Mouse (Mus musculus) right cerebral cortex, postnatal 10 days (tissue): ENCODE data around the gene Ppdpf.
"Not testable (repeated sequence)": the region's sequence is repeated elsewhere in the genome, so short reads cannot be mapped to it uniquely, and the experiment has no call there.

ENCODE experiments used
- DNase-seq, 2 experiments: peaks; one replicate each; pipeline ENCODE4 v3.0.0; 2021; ENCODE audit warnings: low spot score in 2 of 2

Gene Ppdpf

DNA sequence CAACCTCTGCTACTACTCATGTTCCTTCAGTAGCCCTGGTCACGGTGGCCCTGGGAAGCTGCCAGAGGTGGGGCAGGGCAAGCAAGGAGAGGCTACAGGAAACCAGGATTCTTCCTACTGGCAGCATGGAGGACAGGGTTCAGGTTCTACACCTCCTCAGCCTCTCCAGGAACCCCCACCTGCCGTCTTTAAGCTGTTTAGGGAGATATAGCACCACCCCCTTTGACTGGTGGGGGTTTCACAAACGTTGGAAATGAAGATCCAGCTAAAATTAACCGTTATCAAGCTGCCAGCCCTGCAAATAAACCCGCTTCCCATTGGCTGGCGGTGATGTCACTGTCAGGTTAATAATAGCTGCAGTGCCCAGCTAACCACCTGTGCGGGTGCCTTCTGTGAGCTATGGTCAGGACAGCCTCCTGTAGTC lies 27.9 kb upstream of the Ppdpf start:
- DNase-seq, result peak; percentile 88 to 95

GRCm38 (mm10) chr2:181159771-181160170 lies 27.3 kb upstream of the Ppdpf start:
- peak; percentile 86 to 92 for DNase-seq

- peak; percentile 25 to 47 for DNase-seq
These were observed 26.2 kb upstream of the Ppdpf start for GRCm38 (mm10) chr2:181160821-181161220.

DNA sequence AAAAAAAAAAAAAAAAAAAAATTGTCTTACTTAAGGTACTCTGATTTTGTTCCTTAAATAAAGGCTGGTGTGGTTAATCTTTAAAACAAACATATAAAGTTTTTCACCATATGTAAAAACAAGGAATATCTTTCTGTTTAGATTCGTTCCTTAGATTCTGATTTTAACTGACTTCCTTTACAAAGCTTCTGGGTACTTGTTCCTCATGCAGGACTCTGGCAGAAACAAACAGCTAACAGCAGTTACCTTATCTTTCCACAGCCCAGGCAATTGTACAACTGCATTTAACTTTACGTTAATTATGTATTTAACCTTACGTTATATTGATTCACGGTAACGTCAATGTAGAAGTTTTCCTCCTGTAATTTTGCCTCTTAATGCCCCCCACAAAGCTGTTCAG lies 20.6 kb upstream of the Ppdpf start:
- no peak for DNase-seq

DNA sequence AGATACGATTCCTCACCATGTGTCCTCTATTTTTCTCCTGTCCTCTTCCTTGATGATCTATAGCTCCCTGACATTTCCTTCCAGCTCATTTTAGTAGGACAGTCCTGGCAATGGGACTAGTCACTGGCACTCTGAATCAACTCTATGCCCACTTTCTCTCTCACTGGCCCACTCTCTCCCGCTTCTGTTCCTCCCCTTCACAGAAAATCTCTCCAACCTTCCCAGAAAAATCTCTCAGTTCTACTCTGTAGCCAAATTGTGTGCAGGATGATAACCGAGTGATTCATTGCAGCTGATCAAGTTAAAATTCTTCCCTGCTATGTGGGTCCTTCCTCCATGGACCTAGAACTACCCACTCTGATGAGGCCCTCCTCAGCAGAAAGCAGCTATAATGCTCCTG lies 12.4 kb upstream of the Ppdpf start:
- no peak for DNase-seq

DNA sequence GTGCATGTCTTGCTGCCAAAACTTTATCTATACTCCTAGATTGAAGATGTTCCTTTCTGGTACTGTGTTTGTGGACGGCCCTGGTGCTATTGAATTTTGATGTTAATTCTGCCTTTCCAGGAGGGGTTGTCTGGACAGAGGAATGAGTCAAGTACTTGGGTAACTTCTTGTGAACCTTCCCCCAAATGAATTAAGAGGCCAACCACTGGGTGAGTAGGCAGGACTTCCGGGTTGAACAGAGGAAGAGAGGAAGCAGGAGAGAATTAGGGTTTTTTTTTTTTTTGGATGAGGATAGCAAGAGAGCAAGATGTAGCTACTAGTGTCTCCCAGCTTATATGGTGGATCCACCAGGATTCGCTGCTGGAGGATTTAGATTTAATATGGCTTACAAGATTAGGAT lies 9.0 kb upstream of the Ppdpf start:
- DNase-seq, result no peak

DNA sequence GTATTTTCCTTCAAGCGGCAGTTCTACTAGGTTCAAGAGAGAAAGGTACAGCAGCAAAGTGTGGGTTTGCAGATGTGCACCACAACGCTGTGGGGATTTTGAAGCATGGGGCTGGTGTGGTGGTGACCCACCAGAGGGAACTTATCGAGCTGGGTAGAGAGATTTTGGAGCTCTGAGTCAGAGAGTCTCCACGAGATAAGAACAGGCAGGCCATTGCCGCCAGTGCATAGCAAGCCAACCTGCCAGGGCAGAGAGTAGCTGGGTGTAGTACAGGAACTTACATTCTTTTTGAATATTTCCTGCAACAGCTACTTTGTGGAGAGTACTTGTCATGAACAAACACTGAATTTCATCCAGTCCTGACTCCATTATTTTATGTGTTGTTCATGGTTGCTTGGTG lies 8.6 kb upstream of the Ppdpf start:
- no peak for DNase-seq

DNA sequence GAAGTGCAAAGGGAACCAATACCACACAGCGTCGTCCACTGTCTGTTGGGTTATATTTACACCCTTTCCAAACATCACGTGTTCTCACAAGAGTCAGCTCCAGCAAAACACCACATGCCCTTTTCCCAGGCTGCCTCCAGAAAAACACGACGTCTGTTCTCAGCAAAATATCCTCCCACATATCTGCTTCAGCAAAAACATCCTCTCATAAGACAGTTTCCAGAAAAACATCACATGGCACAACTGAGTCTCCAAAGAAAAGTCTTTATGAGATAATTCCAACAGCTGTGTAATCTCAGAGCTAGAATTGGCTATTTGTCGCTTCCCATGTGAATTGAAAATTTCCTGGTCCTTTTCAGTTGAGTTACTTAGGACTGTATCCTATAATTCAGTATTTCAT lies 6.1 kb upstream of the Ppdpf start:
- DNase-seq, result no peak

GRCm38 (mm10) chr2:181186635-181187034 lies 412 bp upstream of the Ppdpf start:
- peak; percentile 91 to 93 for DNase-seq

DNA sequence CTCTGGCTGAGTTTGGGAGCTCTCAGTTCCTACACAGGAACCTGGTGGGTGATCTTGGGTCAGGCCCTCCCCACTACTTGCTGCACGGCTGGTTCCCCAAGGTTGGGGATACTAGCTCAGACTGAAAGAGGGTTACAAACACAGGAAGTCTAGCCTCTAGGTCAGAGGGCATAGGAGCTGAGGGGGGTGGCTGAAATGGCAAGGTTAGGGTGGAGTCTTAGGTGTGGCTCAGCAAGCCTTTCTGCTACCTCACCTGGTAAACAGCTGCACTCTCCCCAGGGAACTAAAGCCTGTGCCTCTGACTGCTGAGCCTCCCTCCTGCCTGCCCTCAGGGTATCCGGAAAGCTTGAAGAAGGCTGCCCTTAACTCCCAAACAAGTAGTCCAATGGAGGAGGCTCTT lies 1.6 kb downstream of the Ppdpf start:
- no peak for DNase-seq

DNA sequence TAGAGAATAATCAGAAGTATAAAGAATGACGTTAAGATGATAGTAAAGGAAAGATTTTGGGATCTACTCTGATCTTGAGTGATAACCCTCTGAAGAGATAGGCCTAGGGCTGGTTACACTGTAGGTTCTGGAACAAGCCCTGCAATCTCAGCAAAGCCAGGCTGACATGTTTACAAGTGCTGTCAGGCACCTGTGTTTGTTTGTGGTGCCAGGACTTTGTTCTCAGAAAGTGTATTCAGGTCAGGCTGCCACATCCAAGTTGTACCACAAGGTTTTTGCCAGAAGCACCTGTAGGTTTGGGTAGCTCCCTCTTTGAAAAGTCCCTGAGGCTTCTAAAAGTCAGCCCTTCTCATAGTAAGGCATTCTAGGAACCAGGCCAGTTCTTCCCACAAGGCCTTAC lies 2.3 kb downstream of the Ppdpf start:
- no peak for DNase-seq

DNA sequence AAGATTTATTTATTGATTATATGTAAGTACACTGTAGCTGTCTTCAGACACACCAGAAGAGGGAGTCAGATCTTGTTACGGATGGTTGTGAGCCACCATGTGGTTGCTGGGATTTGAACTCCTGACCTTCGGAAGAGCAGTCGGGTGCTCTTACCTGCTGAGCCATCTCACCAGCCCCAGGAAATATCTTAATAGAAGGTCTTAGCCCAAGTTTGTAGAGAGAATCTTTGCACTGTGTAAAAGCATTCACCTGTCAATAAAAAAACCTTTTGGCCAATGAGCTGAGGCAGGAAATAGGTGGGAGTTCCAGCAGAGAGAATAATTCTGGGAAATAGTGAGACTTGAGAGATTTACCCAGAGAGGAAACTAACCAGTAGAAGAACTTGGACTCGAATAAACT lies 4.3 kb downstream of the Ppdpf start:
- DNase-seq, result not testable (repeated sequence)

GRCm38 (mm10) chr2:181191936-181192335 lies 4.9 kb downstream of the Ppdpf start:
- no peak for DNase-seq

DNA sequence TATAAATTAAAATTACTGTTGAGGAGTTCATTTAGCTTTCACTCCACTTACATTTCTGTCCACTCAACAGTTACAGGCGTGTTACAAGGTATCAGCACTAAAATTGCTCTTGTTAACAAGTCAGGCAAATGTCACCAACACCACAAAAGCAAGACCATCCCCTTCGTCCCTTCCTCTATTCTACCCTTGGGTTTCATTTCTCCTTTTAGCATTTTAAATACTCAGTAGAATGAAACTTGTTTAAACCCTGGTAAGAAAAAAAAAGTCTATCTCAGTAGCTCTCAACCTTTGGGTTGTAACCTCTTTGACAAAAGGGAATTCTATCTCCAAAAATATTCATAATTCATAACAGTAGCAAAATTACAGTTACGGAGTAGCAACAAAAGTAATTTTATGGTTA lies 6.0 kb downstream of the Ppdpf start:
- DNase-seq, result no peak

DNA sequence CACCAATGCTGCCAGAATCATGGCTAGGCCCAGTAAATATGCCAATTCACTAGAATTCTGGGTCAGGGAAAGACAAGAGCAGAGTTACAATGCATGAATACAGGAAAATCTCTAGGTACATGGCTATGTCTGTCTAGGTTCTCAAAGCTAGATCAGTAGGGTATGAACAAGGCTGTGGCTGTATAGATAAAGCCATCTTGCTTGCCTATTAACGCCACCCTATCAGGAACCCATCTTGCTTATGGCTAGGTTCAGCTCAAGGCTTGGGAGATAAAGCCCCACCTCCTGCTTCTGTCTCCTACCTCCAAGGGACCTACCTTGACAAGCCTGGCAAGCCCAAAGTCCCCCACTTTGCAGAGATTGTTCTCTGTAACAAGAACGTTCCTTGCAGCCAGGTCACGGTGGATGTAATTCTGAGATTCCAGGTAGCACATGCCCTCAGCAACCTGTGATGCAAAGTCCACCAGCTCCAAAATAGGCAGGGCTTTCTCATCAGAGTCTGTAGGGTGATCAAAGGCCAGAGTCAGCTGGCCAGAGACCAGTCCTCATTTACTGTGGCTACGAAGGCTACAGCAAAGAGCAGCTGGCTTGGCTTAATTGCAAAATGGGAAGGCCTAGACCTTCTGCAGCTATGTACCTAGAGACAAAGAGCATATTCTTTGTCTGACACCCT lies 9.7 kb downstream of the Ppdpf start:
- no peak for DNase-seq

GRCm38 (mm10) chr2:181201606-181202005 lies 14.6 kb downstream of the Ppdpf start:
- no peak for DNase-seq

DNA sequence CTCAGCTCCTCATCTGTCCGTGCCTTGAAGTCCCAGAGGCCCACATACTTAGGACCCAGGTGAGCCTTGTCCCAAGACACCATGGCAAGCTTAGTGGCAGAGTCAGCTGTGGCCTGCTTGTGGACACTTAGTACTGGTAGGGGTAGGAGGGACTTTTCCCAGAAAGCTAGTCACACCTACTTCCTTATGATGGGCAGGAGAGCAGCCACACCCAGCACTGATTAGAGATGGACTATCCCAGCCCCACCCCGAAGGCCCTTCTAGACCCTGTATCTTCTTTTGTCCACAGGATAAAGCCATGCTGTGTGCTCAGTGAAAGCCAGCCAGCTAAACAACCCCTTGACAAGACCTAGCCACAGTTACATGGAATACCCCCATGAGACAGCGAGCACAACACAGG lies 15.4 kb downstream of the Ppdpf start, which contains the start of gene Ptk6:
Gene Ptk6, minus strand, starts transcription at position 368 of the 400 bp plus-strand sequence.
- no peak for DNase-seq

DNA sequence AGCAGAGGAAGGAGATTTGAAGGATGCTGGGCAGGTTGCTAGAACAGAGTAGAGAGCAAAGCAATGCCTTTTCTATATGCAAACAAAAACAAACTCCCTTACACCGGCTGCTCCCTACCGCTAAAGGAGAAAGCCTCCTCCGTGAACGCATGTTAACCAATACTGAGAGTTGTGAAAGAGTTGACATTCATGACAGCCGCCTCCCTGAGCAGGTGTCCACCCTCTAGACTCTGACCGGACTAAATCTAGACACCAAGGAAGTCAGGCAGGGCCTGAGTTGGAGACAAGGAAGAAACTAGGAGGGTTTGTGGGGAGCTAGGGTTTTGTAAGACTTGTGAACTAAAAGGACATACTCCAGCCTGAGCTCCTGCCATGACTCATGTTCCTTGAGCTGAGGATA lies 15.8 kb downstream of the Ppdpf start:
- no peak for DNase-seq

- no peak for DNase-seq
These were observed 18.6 kb downstream of the Ppdpf start for GRCm38 (mm10) chr2:181205678-181206077.

GRCm38 (mm10) chr2:181206118-181206517 lies 19.1 kb downstream of the Ppdpf start:
- DNase-seq, result no peak

- no peak for DNase-seq
These were observed 25.5 kb downstream of the Ppdpf start for GRCm38 (mm10) chr2:181212389-181213020.

GRCm38 (mm10) chr2:181213021-181213445 lies 26.0 kb downstream of the Ppdpf start, which contains the start of gene Srms:
Gene Srms (minus strand): TSS chr2:181213185.
- DNase-seq, result no peak

DNA sequence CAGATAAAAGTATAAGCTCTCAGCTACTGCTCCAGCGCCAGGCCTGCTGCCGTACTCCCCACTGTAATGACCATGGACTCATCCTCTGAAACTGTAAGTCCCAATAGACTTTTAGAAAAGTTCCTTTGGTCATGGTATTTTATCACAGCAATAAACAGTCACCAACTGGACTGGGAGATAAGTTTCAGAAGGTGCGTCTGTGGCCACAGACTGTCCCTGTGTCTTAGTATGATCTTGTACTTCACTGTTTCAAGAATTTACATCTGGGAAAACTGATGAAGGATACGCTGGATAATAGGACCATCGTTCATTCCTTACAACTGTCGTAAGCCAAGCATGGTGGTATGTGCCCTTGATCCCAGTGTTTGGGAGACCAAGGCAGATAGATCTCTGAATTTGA lies 29.0 kb downstream of the Ppdpf start:
- no peak for DNase-seq
